Mouse (Mus musculus): ENCODE data around the gene Elane. TPM values are rescaled to one million over a fixed set of nuclear protein-coding genes. Genes with fewer than 3 reads are reported as not detected.

The Elane gene
- polyA plus RNA-seq, 1 experiment from 2014 or later, result not detected

Small RNAs within 50 kb of the gene (microRNA-seq; reads per million reads assigned to microRNA genes)
- gene Mir6910, result not detected

Other genes with a start within 250 kb of the Elane start
- gene Shc2, start 248.3 kb upstream of the Elane start, polyA plus RNA-seq (2015; fragmentation: Nextera tagmentation; extraction: Ambion mirVana), result 8.2 and 11.4 TPM in 2 replicates
- 0.13 TPM in 1 of 2 replicates, not detected in the other for gene Odf3l2, start 240.5 kb upstream of the Elane start, polyA plus RNA-seq (2015; fragmentation: Nextera tagmentation; extraction: Ambion mirVana)
- gene Madcam1, start 221.7 kb upstream of the Elane start, polyA plus RNA-seq (2015; fragmentation: Nextera tagmentation; extraction: Ambion mirVana), result 0.31 and 0.43 TPM in 2 replicates
- 67.8 and 73.0 TPM in 2 replicates for gene Tpgs1, start 216.9 kb upstream of the Elane start, polyA plus RNA-seq (2015; fragmentation: Nextera tagmentation; extraction: Ambion mirVana)
- gene Cdc34, start 204.1 kb upstream of the Elane start, polyA plus RNA-seq (2015; fragmentation: Nextera tagmentation; extraction: Ambion mirVana), result 101 and 109 TPM in 2 replicates
- gene Gzmm, start 197.2 kb upstream of the Elane start, polyA plus RNA-seq (2015; fragmentation: Nextera tagmentation; extraction: Ambion mirVana), result 1.3 and 1.4 TPM in 2 replicates
- gene Bsg, start 181.8 kb upstream of the Elane start, polyA plus RNA-seq (2015; fragmentation: Nextera tagmentation; extraction: Ambion mirVana), result 489 and 502 TPM in 2 replicates
- gene Hcn2, start 169.6 kb upstream of the Elane start, polyA plus RNA-seq (2015; fragmentation: Nextera tagmentation; extraction: Ambion mirVana), result 0.06 and 0.10 TPM in 2 replicates
- 39.1 and 43.8 TPM in 2 replicates for gene Polrmt, start 139.7 kb upstream of the Elane start, polyA plus RNA-seq (2015; fragmentation: Nextera tagmentation; extraction: Ambion mirVana)
- gene Fgf22, start 131.2 kb upstream of the Elane start, polyA plus RNA-seq (2015; fragmentation: Nextera tagmentation; extraction: Ambion mirVana), result 0.48 and 0.71 TPM in 2 replicates
- 70.9 and 74.8 TPM in 2 replicates for gene Rnf126, start 119.3 kb upstream of the Elane start, polyA plus RNA-seq (2015; fragmentation: Nextera tagmentation; extraction: Ambion mirVana)
- 0.40 and 0.62 TPM in 2 replicates for gene Fstl3, start 109.0 kb upstream of the Elane start, polyA plus RNA-seq (2015; fragmentation: Nextera tagmentation; extraction: Ambion mirVana)
- 0.09 and 0.13 TPM in 2 replicates for gene Prss57, start 95.3 kb upstream of the Elane start, polyA plus RNA-seq (2015; fragmentation: Nextera tagmentation; extraction: Ambion mirVana)
- gene Palm, start 92.7 kb upstream of the Elane start, polyA plus RNA-seq (2015; fragmentation: Nextera tagmentation; extraction: Ambion mirVana), result 214 and 234 TPM in 2 replicates
- 0.71 and 1.1 TPM in 2 replicates for gene Misp, start 65.3 kb upstream of the Elane start, polyA plus RNA-seq (2015; fragmentation: Nextera tagmentation; extraction: Ambion mirVana)
- gene Ptbp1, start 31.8 kb upstream of the Elane start, polyA plus RNA-seq (2015; fragmentation: Nextera tagmentation; extraction: Ambion mirVana), result 148 and 171 TPM in 2 replicates
- 12.8 and 15.9 TPM in 2 replicates for gene Prtn3, start 11.8 kb upstream of the Elane start, polyA plus RNA-seq (2015; fragmentation: Nextera tagmentation; extraction: Ambion mirVana)
- 290 and 308 TPM in 2 replicates for gene Plppr3, start 11.6 kb upstream of the Elane start, polyA plus RNA-seq (2015; fragmentation: Nextera tagmentation; extraction: Ambion mirVana)
- not detected in 2 replicates for gene Cfd, start 4.6 kb downstream of the Elane start, polyA plus RNA-seq (2015; fragmentation: Nextera tagmentation; extraction: Ambion mirVana)
- 49.0 and 59.0 TPM in 2 replicates for gene Med16, start 22.7 kb downstream of the Elane start, polyA plus RNA-seq (2015; fragmentation: Nextera tagmentation; extraction: Ambion mirVana)
- 33.6 TPM in 1 of 2 replicates, not detected in the other for gene Gm26602, start 24.6 kb downstream of the Elane start, polyA plus RNA-seq (2015; fragmentation: Nextera tagmentation; extraction: Ambion mirVana)
- 1.0 and 1.3 TPM in 2 replicates for gene Kiss1r, start 30.7 kb downstream of the Elane start, polyA plus RNA-seq (2015; fragmentation: Nextera tagmentation; extraction: Ambion mirVana)
- gene R3hdm4, start 35.0 kb downstream of the Elane start, polyA plus RNA-seq (2015; fragmentation: Nextera tagmentation; extraction: Ambion mirVana), result 200 and 217 TPM in 2 replicates
- 2.5 and 3.6 TPM in 2 replicates for gene Arid3a, start 40.8 kb downstream of the Elane start, polyA plus RNA-seq (2015; fragmentation: Nextera tagmentation; extraction: Ambion mirVana)
- gene Wdr18, start 73.9 kb downstream of the Elane start, polyA plus RNA-seq (2015; fragmentation: Nextera tagmentation; extraction: Ambion mirVana), result 80.2 and 94.8 TPM in 2 replicates
- gene Grin3b, start 84.5 kb downstream of the Elane start, polyA plus RNA-seq (2015; fragmentation: Nextera tagmentation; extraction: Ambion mirVana), result 0.38 and 0.57 TPM in 2 replicates
- 11.2 and 12.0 TPM in 2 replicates for gene Tmem259, start 98.1 kb downstream of the Elane start, polyA plus RNA-seq (2015; fragmentation: Nextera tagmentation; extraction: Ambion mirVana)
- 30.0 and 32.2 TPM in 2 replicates for gene Cnn2, start 102.3 kb downstream of the Elane start, polyA plus RNA-seq (2015; fragmentation: Nextera tagmentation; extraction: Ambion mirVana)
- 3.1 and 3.9 TPM in 2 replicates for gene Abca7, start 110.2 kb downstream of the Elane start, polyA plus RNA-seq (2015; fragmentation: Nextera tagmentation; extraction: Ambion mirVana)
- 1.2 and 1.3 TPM in 2 replicates for gene Arhgap45, start 130.4 kb downstream of the Elane start, polyA plus RNA-seq (2015; fragmentation: Nextera tagmentation; extraction: Ambion mirVana)
- gene Polr2e, start 153.5 kb downstream of the Elane start, polyA plus RNA-seq (2015; fragmentation: Nextera tagmentation; extraction: Ambion mirVana), result 193 and 199 TPM in 2 replicates
- 487 and 489 TPM in 2 replicates for gene Gpx4, start 160.9 kb downstream of the Elane start, polyA plus RNA-seq (2015; fragmentation: Nextera tagmentation; extraction: Ambion mirVana)
- 11.6 and 13.6 TPM in 2 replicates for gene Sbno2, start 219.3 kb downstream of the Elane start, polyA plus RNA-seq (2015; fragmentation: Nextera tagmentation; extraction: Ambion mirVana)
- 20.7 and 21.6 TPM in 2 replicates for gene Stk11, start 229.6 kb downstream of the Elane start, polyA plus RNA-seq (2015; fragmentation: Nextera tagmentation; extraction: Ambion mirVana)

All from forebrain, embryonic 13.5 days (tissue).